8 mouse cellular contexts compared by ENCODE assay signal in genomic region chr4:95476071-95476724, GRCm38 (mm10).
DNase-seq lines count a peak whose midpoint lies in the region; ATAC-seq and TF ChIP-seq lines count a peak whose summit lies in the region.

No protein-coding gene starts in this region.

- H3K4me2 ChIP-seq in kidney, postnatal 0 days (ENCODE audit: low read length): no peak overlapping the region
- H3K4me2 ChIP-seq in lung, embryonic 15.5 days: no peak overlapping the region

- H3K9ac ChIP-seq in kidney, postnatal 0 days (ENCODE audit: low read depth, low read length): no peak overlapping the region
- H3K9ac ChIP-seq in lung, embryonic 15.5 days: no peak overlapping the region

- peak; percentile 64 for DNase-seq in kidney, postnatal 0 days (ENCODE audit: low spot score)
- DNase-seq in kidney, adult 9 months: no peak
- peak; percentile 72 for DNase-seq in ZHBTc4 (ENCODE audit: low read depth, low spot score)
- peak; percentile 71 for DNase-seq in gastrocnemius, adult 2 months
- no peak for DNase-seq in adrenal gland, adult 2 months
- DNase-seq in T-cell, adult 2 months (ENCODE audit: low spot score): no peak
- DNase-seq in thymus, postnatal 4 days: no peak

- no peak for ATAC-seq in kidney, postnatal 0 days (replicated peaks; ENCODE audit: low FRiP score, low read depth)
- peak; percentile 67; the same call in 1 of the 2 replicates for ATAC-seq in lung, embryonic 15.5 days (ENCODE audit: borderline replicate concordance, extremely low read depth, low FRiP score, low TSS enrichment)

- H3K9me3 ChIP-seq in kidney, postnatal 0 days (replicated peaks; ENCODE audit: low read length): no peaks in the 10 kb centered on the region
- H3K9me3 ChIP-seq in lung, embryonic 15.5 days: no peaks in the 10 kb centered on the region

- 23% methylated on average over 12 of the region's 12 CpGs for WGBS in kidney, postnatal 0 days
- 58% methylated on average over 12 of the region's 12 CpGs for WGBS in lung, embryonic 15.5 days

- no peaks in the 10 kb centered on the region for H3K27me3 ChIP-seq in kidney, postnatal 0 days (ENCODE audit: insufficient read depth, low read length)
- no peaks in the 10 kb centered on the region for H3K27me3 ChIP-seq in lung, embryonic 15.5 days

- intact Hi-C loops in gastrocnemius, adult 2 months (cut with DNase I): loop anchor here (5.0 kb wide), 3 partner anchors 94 to 424 kb away; partner anchors contain the start of gene Jun

- no peak overlapping the region for H3K4me3 ChIP-seq in kidney, postnatal 0 days (replicated peaks; ENCODE audit: low read depth, low read length)
- H3K4me3 ChIP-seq in gastrocnemius, adult 2 months: no peak overlapping the region; the same call in 1 of the 2 replicates
- no peak overlapping the region for H3K4me3 ChIP-seq in lung, embryonic 15.5 days

- peaks cover 8% of the 10 kb centered on the region for H3K4me1 ChIP-seq in kidney, postnatal 0 days (replicated peaks; ENCODE audit: insufficient read depth, low read length)
- H3K4me1 ChIP-seq in lung, embryonic 15.5 days: peaks cover 5% of the 10 kb centered on the region; the same call in 1 of the 2 replicates

- TF ChIP-seq CTCF in kidney, postnatal 0 days (IDR thresholded peaks at IDR 0.05; ENCODE audit: low read depth): no peak
- TF ChIP-seq CTCF in gastrocnemius, adult 2 months (IDR thresholded peaks at IDR 0.05): no peak

- no peak overlapping the region for H3K27ac ChIP-seq in kidney, postnatal 0 days
- H3K27ac ChIP-seq in gastrocnemius, adult 2 months: peak overlapping the region; percentile 77
- H3K27ac ChIP-seq in lung, embryonic 15.5 days: peak overlapping the region; percentile 70

- no peaks in the 10 kb centered on the region for H3K36me3 ChIP-seq in kidney, postnatal 0 days (ENCODE audit: insufficient read depth, low read length)
- no peaks in the 10 kb centered on the region for H3K36me3 ChIP-seq in lung, embryonic 15.5 days

Comparison
In these comparisons a context has a peak if more than half of its experiments do, and no peak if none do; other contexts are left out.
1. DNase-seq: peak in kidney, postnatal 0 days (single experiment), ZHBTc4 (single experiment) and gastrocnemius, adult 2 months (single experiment); none in kidney, adult 9 months (single experiment), adrenal gland, adult 2 months (single experiment), T-cell, adult 2 months (single experiment) and thymus, postnatal 4 days (single experiment).